Mouse (Mus musculus) C2C12 (cell line): Measurements from ENCODE around the gene Cacnb2. TPM values are rescaled to one million over a fixed set of nuclear protein-coding genes. Genes with fewer than 3 reads are reported as not detected.

Source experiments
- H3K27me3 ChIP-seq: one replicate; pipeline ENCODE4 v1.6.1; 2011; ENCODE audit not compliant: control insufficient read depth, insufficient read depth, insufficient read length
- H3K36me3 ChIP-seq: one replicate; pipeline ENCODE4 v1.6.1; 2011; ENCODE audit not compliant: control insufficient read depth, insufficient read depth
- H3K4me3 ChIP-seq: one replicate; pipeline ENCODE4 v1.5.1; 2011; ENCODE audit warnings: mild to moderate bottlenecking, control low read depth; ENCODE audit not compliant: poor library complexity, insufficient read depth, severe bottlenecking
- H3K79me2 ChIP-seq: one replicate; pipeline ENCODE4 v1.6.1; 2011; ENCODE audit not compliant: control insufficient read depth, insufficient read depth
- H3K79me3 ChIP-seq: one replicate; pipeline ENCODE4 v1.6.1; 2011; ENCODE audit warnings: low read depth, control low read depth
- H3ac ChIP-seq: one replicate; pipeline ENCODE3; 2011; ENCODE audit warnings: low read depth; ENCODE audit not compliant: control insufficient read depth, insufficient read length
- CEBPB ChIP-seq: IDR thresholded peaks from one replicate; pipeline ENCODE4 v1.6.1; 2011; ENCODE audit warnings: low read depth, mild to moderate bottlenecking, control low read depth, moderate library complexity
- CTCF ChIP-seq: IDR thresholded peaks from one replicate; pipeline ENCODE4 v1.5.1; 2011; ENCODE audit not compliant: control insufficient read depth, insufficient read depth, insufficient read length
- FOSL1 ChIP-seq: IDR thresholded peaks from one replicate; pipeline ENCODE4 v1.8.0; 2011; ENCODE audit warnings: mild to moderate bottlenecking, low read length; ENCODE audit not compliant: poor library complexity, insufficient read depth, severe bottlenecking
- MAX ChIP-seq: IDR thresholded peaks from one replicate; pipeline ENCODE4 v1.6.1; 2011; ENCODE audit warnings: mild to moderate bottlenecking, control low read depth
- MYOD1 ChIP-seq: IDR thresholded peaks from one replicate; pipeline ENCODE4 v1.6.1; 2011; ENCODE audit warnings: low read depth; ENCODE audit not compliant: control insufficient read depth, insufficient read length
- MYOG ChIP-seq: IDR thresholded peaks from one replicate; pipeline ENCODE4 v1.6.1; 2011; ENCODE audit not compliant: control insufficient read depth, insufficient read length; ENCODE audit errors: extremely low read depth
- USF1 ChIP-seq: IDR thresholded peaks from one replicate; pipeline ENCODE4 v1.6.1; 2011; ENCODE audit warnings: low read depth, mild to moderate bottlenecking, control low read depth, moderate library complexity
- polyA plus RNA-seq: library from polyadenylated mRNA; unstranded; fragments of >200 nt; fragmentation: generic; extraction: Trizol; gene quantifications from one replicate; pipeline ENCODE4 v1.2.1, GENCODE M21; 2012; ENCODE audit warnings: missing spikeins

Gene Cacnb2
- polyA plus RNA-seq, 1 experiment = 2.4 TPM

GRCm38 (mm10) chr2:14907124-14907925, 304.4 kb downstream of the Cacnb2 start:
- TF ChIP-seq FOSL1 = no peak
- TF ChIP-seq MAX = no peak
- TF ChIP-seq CTCF = no peak
- no peak for TF ChIP-seq USF1
- Histone ChIP-seq H3K79me2 (no peaks in the 10 kb centered on the region), H3ac (no peak overlapping the region), H3K27me3 (no peaks in the 10 kb centered on the region), H3K4me3 (no peak overlapping the region), H3K36me3 (no peaks in the 10 kb centered on the region), H3K79me3 (no peaks in the 10 kb centered on the region)

- no peak overlapping the region for H3ac ChIP-seq
- no peaks in the 10 kb centered on the region for H3K36me3 ChIP-seq
- H3K27me3 ChIP-seq = no peaks in the 10 kb centered on the region
- H3K4me3 ChIP-seq = no peak overlapping the region
- H3K79me3 ChIP-seq = no peaks in the 10 kb centered on the region
- no peaks in the 10 kb centered on the region for H3K79me2 ChIP-seq
- TF ChIP-seq USF1 (no peak), FOSL1 (no peak), MAX (no peak), MYOG (no peak), CTCF (no peak), CEBPB (no peak), MYOD1 (no peak)
These were observed 314.8 kb downstream of the Cacnb2 start for GRCm38 (mm10) chr2:14917585-14918247.

DNA sequence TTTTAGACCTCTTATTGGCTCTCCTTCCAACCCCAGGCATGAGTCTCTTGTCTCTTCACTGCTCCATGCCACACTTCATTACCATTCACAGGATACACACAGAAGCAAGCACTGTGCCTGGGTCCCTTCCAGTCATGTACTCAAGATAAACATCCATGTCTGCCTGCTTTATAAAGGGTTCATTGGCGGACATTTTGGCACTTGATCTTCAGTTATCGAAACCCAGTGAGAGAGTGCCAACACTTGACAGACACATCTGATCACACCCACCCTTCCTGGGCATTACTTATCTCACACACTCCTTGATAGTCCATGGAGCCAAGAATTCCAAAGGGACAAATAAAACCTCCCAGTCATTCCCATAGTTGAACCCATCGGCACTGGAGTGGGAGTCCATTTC, 327.0 kb downstream of the Cacnb2 start:
- no peak for TF ChIP-seq MAX
- no peak for TF ChIP-seq FOSL1
- TF ChIP-seq CEBPB = no peak
- TF ChIP-seq CTCF = no peak
- no peak for TF ChIP-seq MYOG
- TF ChIP-seq MYOD1 = no peak
- TF ChIP-seq USF1 = no peak
- no peak overlapping the region for H3ac ChIP-seq
- H3K79me2 ChIP-seq = no peaks in the 10 kb centered on the region
- no peak overlapping the region for H3K4me3 ChIP-seq
- H3K36me3 ChIP-seq = no peaks in the 10 kb centered on the region
- no peaks in the 10 kb centered on the region for H3K79me3 ChIP-seq
- H3K27me3 ChIP-seq = no peaks in the 10 kb centered on the region

GRCm38 (mm10) chr2:14931968-14932367, 329.1 kb downstream of the Cacnb2 start:
- no peaks in the 10 kb centered on the region for H3K36me3 ChIP-seq
- no peak overlapping the region for H3K4me3 ChIP-seq
- no peaks in the 10 kb centered on the region for H3K27me3 ChIP-seq
- no peaks in the 10 kb centered on the region for H3K79me2 ChIP-seq
- no peak overlapping the region for H3ac ChIP-seq
- no peak for TF ChIP-seq MAX
- no peak for TF ChIP-seq USF1
- TF ChIP-seq MYOD1 = no peak
- no peak for TF ChIP-seq FOSL1
- TF ChIP-seq CTCF = no peak
- H3K79me3 ChIP-seq = no peaks in the 10 kb centered on the region

GRCm38 (mm10) chr2:14936492-14936891, 333.6 kb downstream of the Cacnb2 start:
- Histone ChIP-seq H3K4me3 (no peak overlapping the region), H3K36me3 (no peaks in the 10 kb centered on the region), H3K79me2 (no peaks in the 10 kb centered on the region), H3K27me3 (no peaks in the 10 kb centered on the region), H3ac (no peak overlapping the region), H3K79me3 (no peaks in the 10 kb centered on the region)
- no peak for TF ChIP-seq CTCF
- no peak for TF ChIP-seq USF1
- TF ChIP-seq MAX = no peak
- no peak for TF ChIP-seq CEBPB
- TF ChIP-seq MYOD1 = no peak
- TF ChIP-seq MYOG = no peak
